Mouse (Mus musculus): ENCODE measurements around the gene Fam171a2. TPM values are rescaled to one million over a fixed set of nuclear protein-coding genes. Genes with fewer than 3 reads are reported as not detected.

Fam171a2 gene
- polyA plus RNA-seq, 1 experiment from 2014 or later = 7.9 TPM

DNA sequence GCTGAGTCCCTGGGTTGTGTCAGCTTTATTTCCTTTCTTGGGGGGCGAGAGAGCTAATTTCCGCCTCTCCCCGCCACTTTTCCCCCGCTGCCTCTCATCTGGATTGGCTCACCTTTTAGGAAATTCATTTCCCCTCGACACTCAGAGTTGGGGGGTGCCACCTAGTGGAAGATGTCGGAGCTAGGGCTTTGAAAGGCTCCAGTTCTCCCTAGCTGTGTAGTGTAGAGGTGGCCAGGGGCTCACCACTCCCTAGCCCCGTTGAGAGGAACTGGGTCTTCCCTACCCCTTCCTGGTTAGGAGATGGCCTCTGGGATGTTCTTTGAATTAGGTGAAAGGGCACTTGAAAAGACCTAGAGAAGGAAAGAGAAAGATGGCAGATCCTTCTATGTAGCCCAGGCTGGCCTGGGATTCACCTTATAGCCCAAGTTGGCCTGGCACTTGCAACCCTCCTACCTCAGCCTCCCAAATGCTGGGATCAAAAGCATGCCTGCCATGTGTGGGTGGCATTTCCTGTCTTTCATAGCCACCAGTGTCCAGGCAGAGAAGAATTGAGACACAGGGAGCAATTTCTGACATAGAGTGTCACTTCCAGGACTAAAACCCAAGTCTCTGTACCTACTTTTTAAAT is 16.4 kb downstream of the Fam171a2 start:
- ATAC-seq (ENCODE audit: insufficient number of reproducible peaks, low FRiP score, low TSS enrichment, low read depth) = 0 out of 2 replicates have a peak, but pooled peaks have one; percentile 28
- WGBS = under 1% methylated on average over 7 of the region's 7 CpGs
- H3K9me3 ChIP-seq (ENCODE audit: control insufficient read depth, low read length) = no peaks in the 10 kb centered on the region

DNA sequence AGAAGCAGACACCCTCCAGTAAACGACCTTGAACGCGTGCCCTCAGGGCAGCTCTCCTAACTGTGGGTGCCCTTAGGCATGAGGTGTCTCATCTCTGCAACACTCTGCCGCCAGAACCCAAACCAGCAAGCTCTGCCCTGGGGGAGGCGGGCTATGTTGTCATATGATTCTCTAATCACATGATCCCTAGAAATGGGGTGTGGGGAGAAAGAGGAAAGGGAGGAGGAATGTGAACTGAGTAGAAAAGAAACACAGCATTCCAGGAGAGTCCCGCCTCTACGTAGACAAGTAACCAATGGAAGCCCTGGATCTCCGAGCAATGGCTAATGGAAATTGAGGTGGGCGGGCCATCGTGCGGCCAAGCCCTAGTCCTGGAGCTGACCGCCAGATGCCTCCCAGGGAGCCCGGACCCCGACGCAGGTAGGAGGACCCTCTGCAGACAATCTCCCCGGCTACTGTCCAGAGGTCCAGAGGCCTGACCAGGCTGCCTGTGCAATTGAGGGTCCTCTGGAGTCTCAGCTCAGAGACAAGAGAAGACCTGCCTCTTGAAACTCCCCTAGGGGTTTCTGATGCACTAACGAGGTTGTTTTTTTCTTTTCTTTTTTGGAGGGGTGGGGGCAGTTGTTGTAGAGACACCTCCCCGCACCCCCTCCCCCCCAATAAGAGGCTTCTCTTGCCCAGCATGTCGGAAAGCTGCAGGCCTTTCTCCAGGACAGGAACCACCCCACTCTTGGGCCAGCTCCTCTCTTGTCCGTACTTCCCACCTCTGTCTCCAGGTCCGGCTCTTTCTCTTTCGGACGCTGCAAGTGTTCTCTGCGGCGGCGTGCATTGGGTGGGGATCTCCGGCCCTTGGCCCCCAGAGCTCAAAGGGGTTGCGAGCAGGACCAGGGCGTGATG is 17.1 kb downstream of the Fam171a2 start, which contains the start of gene Grn:
Grn (plus strand) TSS at position 195 of the 897 bp plus-strand sequence.
- Histone ChIP-seq H3K36me3 (ENCODE audit: control insufficient read depth, insufficient read depth, low read length) (0 out of 2 replicates have a peak, but pooled peaks cover 4% of the 10 kb centered on the region), H3K9ac (ENCODE audit: low read length) (peak within 1 kb of the TSS; percentile 58), H3K4me3 (ENCODE audit: low read depth, low read length) (peak within 1 kb of the TSS; percentile 71), H3K27me3 (ENCODE audit: control insufficient read depth, insufficient read depth, low read length) (no peaks in the 10 kb centered on the region), H3K9me3 (ENCODE audit: control insufficient read depth, low read length) (no peaks in the 10 kb centered on the region), H3K27ac (replicated peaks; ENCODE audit: low read depth, low read length) (peak within 1 kb of the TSS; percentile 81), H3K4me1 (ENCODE audit: control insufficient read depth, insufficient read depth, low read length) (peaks cover 3% of the 10 kb centered on the region), H3K4me2 (ENCODE audit: low read depth, severe bottlenecking) (peak within 1 kb of the TSS; percentile 92)
- DNase-seq (ENCODE audit: low spot score) (peak; percentile 90), ATAC-seq (ENCODE audit: insufficient number of reproducible peaks, low FRiP score, low TSS enrichment, low read depth) (peak; percentile 88)
- under 1% methylated on average over 29 of the region's 29 CpGs for WGBS

More for the DNA sequence above, 16.4 kb downstream of the Fam171a2 start:
- peak; percentile 88 for DNase-seq (ENCODE audit: low spot score)
- Histone ChIP-seq H3K4me3 (ENCODE audit: low read depth, low read length) (peak overlapping the region; percentile 71), H3K27me3 (ENCODE audit: control insufficient read depth, insufficient read depth, low read length) (no peaks in the 10 kb centered on the region), H3K9ac (ENCODE audit: low read length) (peak overlapping the region; percentile 56), H3K36me3 (ENCODE audit: control insufficient read depth, insufficient read depth, low read length) (peaks cover 9% of the 10 kb centered on the region), H3K27ac (replicated peaks; ENCODE audit: low read depth, low read length) (peak overlapping the region; percentile 81), H3K4me1 (ENCODE audit: control insufficient read depth, insufficient read depth, low read length) (peaks cover 3% of the 10 kb centered on the region), H3K4me2 (ENCODE audit: low read depth, severe bottlenecking) (peak overlapping the region; percentile 92)

DNA sequence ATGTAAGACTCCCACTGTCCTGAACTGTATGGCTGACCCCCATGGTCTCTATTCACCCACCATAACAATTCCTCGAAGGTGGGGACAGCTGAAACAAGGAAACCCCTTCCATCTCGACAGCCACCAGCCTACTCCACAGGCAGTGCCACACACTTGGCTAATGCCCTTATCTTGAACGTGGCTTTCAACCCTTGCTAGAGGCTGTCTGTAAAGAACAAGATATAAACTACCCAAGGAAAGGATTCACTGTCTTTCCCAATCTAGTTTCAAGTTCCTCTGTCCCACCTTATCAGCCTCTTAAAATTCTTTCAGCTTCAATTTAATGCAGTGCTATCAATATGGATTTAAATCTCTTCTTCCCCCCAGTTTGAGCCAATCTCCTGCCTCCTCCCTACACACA is 17.9 kb downstream of the Fam171a2 start:
- H3K4me2 ChIP-seq (ENCODE audit: low read depth, severe bottlenecking) = peak overlapping the region; percentile 92
- ATAC-seq (ENCODE audit: insufficient number of reproducible peaks, low FRiP score, low TSS enrichment, low read depth) (no peak), DNase-seq (ENCODE audit: low spot score) (no peak)
- H3K4me1 ChIP-seq (ENCODE audit: control insufficient read depth, insufficient read depth, low read length) = peaks cover 3% of the 10 kb centered on the region
- 0 out of 2 replicates have a peak, but pooled peaks cover 2% of the 10 kb centered on the region for H3K36me3 ChIP-seq (ENCODE audit: control insufficient read depth, insufficient read depth, low read length)
- H3K4me3 ChIP-seq (ENCODE audit: low read depth, low read length) = peak overlapping the region; percentile 71
- no peaks in the 10 kb centered on the region for H3K27me3 ChIP-seq (ENCODE audit: control insufficient read depth, insufficient read depth, low read length)
- peak overlapping the region; percentile 58; the same call in 1 of the 2 replicates for H3K9ac ChIP-seq (ENCODE audit: low read length)
- H3K27ac ChIP-seq (replicated peaks; ENCODE audit: low read depth, low read length) = no peak overlapping the region
- WGBS = 54% methylated on average over 3 of the region's 3 CpGs
- H3K9me3 ChIP-seq (ENCODE audit: control insufficient read depth, low read length) = no peaks in the 10 kb centered on the region

DNA sequence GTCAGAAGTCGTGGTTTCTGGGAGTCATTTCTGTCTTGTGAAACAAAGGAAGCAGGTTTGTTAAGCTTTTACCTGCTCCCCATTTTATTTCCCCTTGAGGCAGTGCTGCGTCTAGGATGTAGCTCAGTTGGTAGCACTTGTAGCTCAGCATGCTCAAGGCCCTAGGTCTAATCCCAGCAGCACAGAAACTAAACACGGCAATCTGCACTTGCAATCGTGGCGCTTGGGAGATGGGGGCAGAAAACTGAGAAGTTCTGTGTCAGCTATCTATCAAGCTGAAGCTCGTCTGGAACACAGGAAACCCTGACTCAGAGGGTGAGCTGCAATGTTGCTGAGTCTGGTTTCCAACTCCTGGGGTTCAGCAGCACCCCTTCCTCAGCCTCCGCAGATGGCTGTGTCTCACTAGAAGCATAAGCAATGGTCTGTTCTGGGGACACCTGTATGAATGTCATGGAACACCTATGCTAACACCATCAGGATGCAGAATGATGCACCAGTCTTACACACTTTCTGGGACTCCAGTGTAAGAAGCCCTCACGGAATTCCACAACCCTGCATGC is 18.4 kb downstream of the Fam171a2 start:
- no peak overlapping the region for H3K4me2 ChIP-seq (ENCODE audit: low read depth, severe bottlenecking)
- H3K4me3 ChIP-seq (ENCODE audit: low read depth, low read length) = no peak overlapping the region
- DNase-seq (ENCODE audit: low spot score) (no peak), ATAC-seq (ENCODE audit: insufficient number of reproducible peaks, low FRiP score, low TSS enrichment, low read depth) (no peak)
- no peaks in the 10 kb centered on the region for H3K9me3 ChIP-seq (ENCODE audit: control insufficient read depth, low read length)
- H3K9ac ChIP-seq (ENCODE audit: low read length) = no peak overlapping the region
- peaks cover 3% of the 10 kb centered on the region for H3K4me1 ChIP-seq (ENCODE audit: control insufficient read depth, insufficient read depth, low read length)
- 75% methylated on average over 8 of the region's 8 CpGs for WGBS
- H3K36me3 ChIP-seq (ENCODE audit: control insufficient read depth, insufficient read depth, low read length) = 0 out of 2 replicates have a peak, but pooled peaks cover 2% of the 10 kb centered on the region
- H3K27me3 ChIP-seq (ENCODE audit: control insufficient read depth, insufficient read depth, low read length) = no peaks in the 10 kb centered on the region
- H3K27ac ChIP-seq (replicated peaks; ENCODE audit: low read depth, low read length) = no peak overlapping the region

DNA sequence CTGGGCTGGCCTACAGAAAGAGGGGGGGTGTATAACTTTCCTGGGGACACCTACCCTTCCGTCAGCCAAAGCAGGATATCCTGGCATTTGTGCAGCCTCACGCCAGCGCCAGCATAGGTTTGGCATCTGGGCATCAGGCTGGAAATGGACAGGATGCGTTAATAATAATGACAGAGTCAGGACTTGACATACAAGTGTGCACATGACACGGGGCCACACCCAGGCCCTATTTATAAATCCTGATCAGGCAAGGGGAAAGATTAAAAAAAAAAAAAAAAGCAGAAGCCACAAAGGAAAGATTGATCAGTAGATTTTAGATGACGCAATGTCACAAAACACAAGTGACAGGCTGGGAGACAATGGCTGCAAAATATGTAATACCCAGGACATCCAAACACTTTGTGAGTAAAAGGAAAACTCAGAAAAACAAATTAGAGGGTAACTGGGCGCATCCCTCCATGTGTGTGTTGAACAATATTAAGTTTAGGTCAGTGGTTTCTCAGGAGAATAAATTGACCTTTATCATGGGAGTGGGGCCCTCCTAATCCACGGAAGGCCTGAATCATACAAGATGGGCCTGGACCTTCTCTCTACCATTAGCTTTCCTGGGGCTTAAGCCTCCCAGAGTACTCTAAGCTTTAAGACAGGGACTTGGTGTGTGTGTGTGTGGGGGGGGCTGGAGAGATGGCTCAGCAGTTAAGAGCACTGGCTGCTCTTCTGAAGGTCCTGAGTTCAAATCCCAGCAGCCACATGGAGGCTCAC is 21.7 kb downstream of the Fam171a2 start:
- Histone ChIP-seq H3K4me1 (ENCODE audit: control insufficient read depth, insufficient read depth, low read length) (peaks cover 3% of the 10 kb centered on the region), H3K36me3 (ENCODE audit: control insufficient read depth, insufficient read depth, low read length) (no peaks in the 10 kb centered on the region), H3K4me2 (ENCODE audit: low read depth, severe bottlenecking) (no peak overlapping the region), H3K9ac (ENCODE audit: low read length) (no peak overlapping the region), H3K9me3 (ENCODE audit: control insufficient read depth, low read length) (no peaks in the 10 kb centered on the region), H3K27ac (replicated peaks; ENCODE audit: low read depth, low read length) (no peak overlapping the region), H3K4me3 (ENCODE audit: low read depth, low read length) (no peak overlapping the region), H3K27me3 (ENCODE audit: control insufficient read depth, insufficient read depth, low read length) (no peaks in the 10 kb centered on the region)
- WGBS = 81% methylated on average over 8 of the region's 8 CpGs
- ATAC-seq (ENCODE audit: insufficient number of reproducible peaks, low FRiP score, low TSS enrichment, low read depth) (no peak), DNase-seq (ENCODE audit: low spot score) (no peak)

DNA sequence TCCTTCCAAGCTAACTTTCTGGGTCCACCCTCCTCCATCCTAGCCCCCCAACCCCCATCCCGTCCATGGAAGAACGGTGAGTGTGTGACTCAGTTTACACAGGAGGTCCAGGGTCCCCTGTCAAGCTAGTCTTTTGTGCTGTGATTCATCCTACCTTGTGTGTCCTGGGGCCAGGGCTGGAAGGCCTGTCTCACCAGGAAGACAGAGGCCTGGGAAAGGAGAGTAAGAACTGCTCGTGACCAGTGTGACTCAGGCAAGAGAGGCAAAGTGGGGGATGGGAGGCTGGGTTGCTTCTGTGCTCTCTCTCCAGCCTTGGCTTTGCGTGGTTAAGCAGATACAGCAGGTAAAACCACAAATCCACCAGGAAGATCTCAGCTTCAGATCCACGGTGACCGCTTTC is 22.8 kb downstream of the Fam171a2 start:
- no peak for DNase-seq (ENCODE audit: low spot score)
- WGBS = 79% methylated on average over 6 of the region's 6 CpGs

DNA sequence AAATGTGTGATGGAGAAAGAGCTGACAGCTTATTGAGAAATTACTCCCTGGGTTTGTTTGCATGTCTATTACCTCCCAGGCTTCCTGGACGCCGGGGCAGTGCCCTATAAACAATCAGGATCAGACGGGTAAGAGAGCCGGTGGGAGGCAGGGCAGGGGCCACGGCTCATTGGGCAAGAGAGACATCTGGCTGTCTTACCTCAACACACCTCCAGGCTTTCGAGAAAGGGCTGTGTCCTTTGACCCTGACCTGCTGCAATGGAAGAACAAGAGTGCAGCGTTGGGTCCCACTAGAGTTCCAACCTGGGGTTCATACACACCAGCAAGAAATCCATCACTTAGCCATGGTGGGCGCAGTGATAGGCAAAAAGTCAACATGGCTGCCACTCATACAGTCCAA is 25.9 kb downstream of the Fam171a2 start:
- no peak for ATAC-seq (ENCODE audit: insufficient number of reproducible peaks, low FRiP score, low TSS enrichment, low read depth)
- no peak for DNase-seq (ENCODE audit: low spot score)
- H3K27ac ChIP-seq (replicated peaks; ENCODE audit: low read depth, low read length) = no peak overlapping the region
- 68% methylated on average over 8 of the region's 8 CpGs for WGBS
- H3K36me3 ChIP-seq (ENCODE audit: control insufficient read depth, insufficient read depth, low read length) = no peaks in the 10 kb centered on the region
- H3K9ac ChIP-seq (ENCODE audit: low read length) = no peak overlapping the region
- H3K4me2 ChIP-seq (ENCODE audit: low read depth, severe bottlenecking) = no peak overlapping the region
- H3K27me3 ChIP-seq (ENCODE audit: control insufficient read depth, insufficient read depth, low read length) = no peaks in the 10 kb centered on the region
- H3K9me3 ChIP-seq (ENCODE audit: control insufficient read depth, low read length) = 0 out of 2 replicates have a peak, but pooled peaks cover 2% of the 10 kb centered on the region
- no peaks in the 10 kb centered on the region for H3K4me1 ChIP-seq (ENCODE audit: control insufficient read depth, insufficient read depth, low read length)
- H3K4me3 ChIP-seq (ENCODE audit: low read depth, low read length) = no peak overlapping the region

More for the DNA sequence above, 22.8 kb downstream of the Fam171a2 start:
- Histone ChIP-seq H3K36me3 (ENCODE audit: control insufficient read depth, insufficient read depth, low read length) (no peaks in the 10 kb centered on the region), H3K4me2 (ENCODE audit: low read depth, severe bottlenecking) (no peak overlapping the region), H3K27ac (replicated peaks; ENCODE audit: low read depth, low read length) (no peak overlapping the region), H3K4me3 (ENCODE audit: low read depth, low read length) (no peak overlapping the region), H3K9me3 (ENCODE audit: control insufficient read depth, low read length) (0 out of 2 replicates have a peak, but pooled peaks cover under 1% of the 10 kb centered on the region), H3K27me3 (ENCODE audit: control insufficient read depth, insufficient read depth, low read length) (no peaks in the 10 kb centered on the region), H3K4me1 (ENCODE audit: control insufficient read depth, insufficient read depth, low read length) (peaks cover under 1% of the 10 kb centered on the region), H3K9ac (ENCODE audit: low read length) (no peak overlapping the region)
- no peak for ATAC-seq (ENCODE audit: insufficient number of reproducible peaks, low FRiP score, low TSS enrichment, low read depth)
